Mouse (Mus musculus): ENCODE results near the gene Xirp2. TPM values are rescaled to one million over a fixed set of nuclear protein-coding genes. Genes with fewer than 3 reads are reported as not detected.
"Not testable (repeated sequence)": the region's sequence is repeated elsewhere in the genome, so short reads cannot be mapped to it uniquely, and the experiment has no call there.

Xirp2 gene
- total RNA-seq (2021), result not detected in 2 replicates
- long read RNA-seq, result 0 reads

GRCm38 (mm10) chr2:67445780-67446179 is at the start of gene Xirp2:
Gene Xirp2, plus strand, starts transcription at chr2:67446002.
- no peak for DNase-seq

- not testable (repeated sequence) for DNase-seq
These were observed 32.4 kb upstream of the Xirp2 start, which contains the start of gene Gm21830 for GRCm38 (mm10) chr2:67413425-67413824. Gene Gm21830, plus strand, starts transcription at chr2:67413725.

GRCm38 (mm10) chr2:67420853-67421252 is 24.9 kb upstream of the Xirp2 start:
- no peak for DNase-seq

- no peak for DNase-seq
These were observed 23.0 kb upstream of the Xirp2 start for GRCm38 (mm10) chr2:67422799-67423198.

GRCm38 (mm10) chr2:67433081-67433480 is 12.7 kb upstream of the Xirp2 start, which contains the start of gene Gm26727:
Gene Gm26727, minus strand, starts transcription at chr2:67433181.
- no peak for DNase-seq

GRCm38 (mm10) chr2:67438309-67438708 is 7.5 kb upstream of the Xirp2 start:
- DNase-seq, result no peak

GRCm38 (mm10) chr2:67446772-67447171 is 970 bp downstream of the Xirp2 start:
- DNase-seq, result no peak

- peak; percentile 4 for DNase-seq
These were observed 1.4 kb downstream of the Xirp2 start for GRCm38 (mm10) chr2:67447206-67447605.

GRCm38 (mm10) chr2:67460857-67461256 is 15.1 kb downstream of the Xirp2 start:
- DNase-seq, result no peak

GRCm38 (mm10) chr2:67467036-67467435 is 21.2 kb downstream of the Xirp2 start:
- DNase-seq, result no peak

GRCm38 (mm10) chr2:67470030-67470429 is 24.2 kb downstream of the Xirp2 start:
- not testable (repeated sequence) for DNase-seq

GRCm38 (mm10) chr2:67477753-67478152 is 32.0 kb downstream of the Xirp2 start:
- DNase-seq, result peak; percentile 50

GRCm38 (mm10) chr2:67481051-67481450 is 35.2 kb downstream of the Xirp2 start:
- DNase-seq, result no peak

GRCm38 (mm10) chr2:67486721-67487120 is 40.9 kb downstream of the Xirp2 start:
- no peak for DNase-seq

GRCm38 (mm10) chr2:67487162-67487561 is 41.4 kb downstream of the Xirp2 start:
- DNase-seq, result no peak

GRCm38 (mm10) chr2:67488465-67489127 is 42.8 kb downstream of the Xirp2 start:
- DNase-seq, result no peak

- no peak for DNase-seq
These were observed 43.3 kb downstream of the Xirp2 start for GRCm38 (mm10) chr2:67489128-67489492.

GRCm38 (mm10) chr2:67505457-67505856 is 59.7 kb downstream of the Xirp2 start:
- DNase-seq, result no peak

GRCm38 (mm10) chr2:67516405-67516804 is 70.6 kb downstream of the Xirp2 start:
- no peak for DNase-seq

- DNase-seq, result no peak
These were observed 89.5 kb downstream of the Xirp2 start for GRCm38 (mm10) chr2:67535347-67535746.

- no peak for DNase-seq
These were observed 93.6 kb downstream of the Xirp2 start for GRCm38 (mm10) chr2:67539426-67539825.

GRCm38 (mm10) chr2:67541957-67542696 is 96.3 kb downstream of the Xirp2 start:
- no peak for DNase-seq

- DNase-seq, result no peak
These were observed 98.6 kb downstream of the Xirp2 start for GRCm38 (mm10) chr2:67544426-67544825.
